ENCODE assay signal across 14 mouse cellular contexts in the genomic region with DNA sequence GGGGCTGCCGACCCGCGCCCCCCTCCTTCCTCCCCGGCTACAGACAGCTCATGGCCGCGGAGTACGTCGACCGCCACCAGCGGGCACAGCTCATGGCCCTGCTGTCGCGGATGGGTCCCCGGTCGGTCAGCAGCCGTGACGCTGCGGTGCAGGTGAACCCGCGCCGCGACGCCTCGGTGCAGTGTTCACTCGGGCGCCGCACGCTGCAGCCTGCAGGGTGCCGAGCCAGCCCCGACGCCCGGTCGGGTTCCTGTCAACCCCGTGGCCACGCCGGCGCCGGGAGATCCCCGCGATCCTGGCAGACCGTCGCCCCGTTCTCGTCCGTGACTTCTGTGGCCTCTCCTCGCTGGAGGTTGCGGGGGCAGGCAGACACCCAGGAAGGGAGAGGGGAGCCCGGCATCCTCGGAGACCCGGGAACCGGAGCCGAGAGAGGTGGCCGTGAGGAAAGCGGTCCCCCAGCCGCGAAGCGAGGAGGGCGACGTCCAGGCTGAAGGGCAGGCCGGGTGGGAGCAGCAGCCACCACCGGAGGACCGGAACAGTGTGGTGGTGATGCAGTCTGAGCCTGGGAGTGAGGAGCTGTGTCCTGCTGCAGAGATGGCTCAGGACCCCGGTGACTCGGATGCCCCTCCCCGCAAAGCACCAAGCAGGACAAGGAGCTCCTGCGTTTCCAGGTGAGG. TPM values are rescaled to one million over a fixed set of nuclear protein-coding genes. Genes with fewer than 3 reads are reported as not detected.
DNase-seq lines count a peak whose midpoint lies in the region; ATAC-seq and TF ChIP-seq lines count a peak whose summit lies in the region.
"Not testable (repeated sequence)": the region's sequence is repeated elsewhere in the genome, so short reads cannot be mapped to it uniquely, and the experiment has no call there.
"Had no signal": no experiment of that assay in that cellular context is flagged by ENCODE, and none has a peak within 500 bp of the region (broad histone marks: within the 10 kb centered on the region; RNA-seq: fewer than 3 reads in every experiment).

No protein-coding gene starts in this region.

- not testable (repeated sequence) for H3K27ac ChIP-seq in forebrain, postnatal 0 days (ENCODE audit: low read depth, low read length); heart, postnatal 0 days (ENCODE audit: low read depth); intestine, embryonic 16.5 days (ENCODE audit: low read length); liver, embryonic 11.5 days (ENCODE audit: low read depth, low read length)

- peak; percentile 72 for ATAC-seq in forebrain, postnatal 0 days
- ATAC-seq in heart, postnatal 0 days (ENCODE audit: insufficient read depth, low read depth) = peak; percentile 47
- peak; percentile 72 for ATAC-seq in intestine, embryonic 16.5 days
- peak; percentile 34; the same call in 1 of the 2 replicates for ATAC-seq in liver, embryonic 11.5 days (replicated peaks; ENCODE audit: low FRiP score)
- ATAC-seq in megakaryocyte-erythroid progenitor cell, adult 5-6 weeks (replicated peaks; ENCODE audit: low FRiP score, low TSS enrichment, poor library complexity, severe bottlenecking) = peak; percentile 33; the same call in 1 of the 2 replicates
- 0 out of 2 replicates have a peak, but pooled peaks have one; percentile 11 for ATAC-seq in neutrophil, adult 5-6 weeks (ENCODE audit: extremely low read depth, insufficient number of reproducible peaks, low FRiP score, poor library complexity, severe bottlenecking)

- not testable (repeated sequence) for TF ChIP-seq CTCF in E14TG2a.4 (conservative IDR thresholded peaks at IDR 0.05; ENCODE audit: low read length); forebrain, postnatal 0 days (IDR thresholded peaks at IDR 0.05; ENCODE audit: low read depth); heart, postnatal 0 days (IDR thresholded peaks at IDR 0.05; ENCODE audit: low read depth)

- H3K27me3 ChIP-seq in E14TG2a.4 (ENCODE audit: insufficient read depth, low read length) = peaks cover 52% of the 10 kb centered on the region
- H3K27me3 ChIP-seq in forebrain, postnatal 0 days (ENCODE audit: insufficient read depth, low read length); heart, postnatal 0 days (ENCODE audit: control insufficient read depth, insufficient read depth, low read length); intestine, embryonic 16.5 days (replicated peaks; ENCODE audit: control insufficient read depth, insufficient read depth, low read length): not testable (repeated sequence)
- H3K27me3 ChIP-seq in liver, embryonic 11.5 days (replicated peaks; ENCODE audit: control insufficient read depth, insufficient read depth, low read length) = peaks cover 33% of the 10 kb centered on the region

- not testable (repeated sequence) for H3K4me1 ChIP-seq in E14TG2a.4 (replicated peaks; ENCODE audit: low read depth, low read length); forebrain, postnatal 0 days (ENCODE audit: insufficient read depth); heart, postnatal 0 days (ENCODE audit: control insufficient read depth, insufficient read depth); intestine, embryonic 16.5 days (ENCODE audit: control insufficient read depth, insufficient read depth, low read length); liver, embryonic 11.5 days (replicated peaks; ENCODE audit: control insufficient read depth, insufficient read depth, low read length)

- peak overlapping the region; percentile 73 for H3K4me3 ChIP-seq in E14TG2a.4 (replicated peaks; ENCODE audit: low read length)
- H3K4me3 ChIP-seq in forebrain, postnatal 0 days (ENCODE audit: low read depth, low read length) = peak overlapping the region; percentile 30
- peak overlapping the region; percentile 40 for H3K4me3 ChIP-seq in heart, postnatal 0 days (ENCODE audit: low read depth, low read length)
- peak overlapping the region; percentile 46 for H3K4me3 ChIP-seq in intestine, embryonic 16.5 days (ENCODE audit: low read length)
- peak overlapping the region; percentile 40 for H3K4me3 ChIP-seq in liver, embryonic 11.5 days (ENCODE audit: low read depth, low read length)

- DNase-seq in embryo, embryonic 9.5 days (ENCODE audit: extremely low spot score) = peak; percentile 31
- not testable (repeated sequence) for DNase-seq in forebrain, postnatal 0 days; heart, postnatal 0 days (ENCODE audit: low spot score); liver, embryonic 11.5 days (ENCODE audit: low spot score)

- not testable (repeated sequence) for H3K36me3 ChIP-seq in E14TG2a.4 (ENCODE audit: insufficient read depth, low read length); forebrain, postnatal 0 days (ENCODE audit: insufficient read depth); heart, postnatal 0 days (replicated peaks; ENCODE audit: control insufficient read depth, insufficient read depth, low read length); intestine, embryonic 16.5 days (ENCODE audit: control insufficient read depth, insufficient read depth, low read length); liver, embryonic 11.5 days (ENCODE audit: control insufficient read depth, insufficient read depth, low read length)

- WGBS in forebrain, postnatal 0 days = 2% methylated on average over 45 of the region's 65 CpGs
- WGBS in heart, postnatal 0 days = 3% methylated on average over 44 of the region's 65 CpGs
- 2% methylated on average over 51 of the region's 65 CpGs for WGBS in intestine, embryonic 16.5 days
- WGBS in liver, embryonic 11.5 days = 3% methylated on average over 41 of the region's 65 CpGs

- not testable (repeated sequence) for H3K9me3 ChIP-seq in E14TG2a.4 (ENCODE audit: low read length); forebrain, postnatal 0 days (ENCODE audit: low read length); heart, postnatal 0 days (replicated peaks; ENCODE audit: control insufficient read depth, low read length); intestine, embryonic 16.5 days (ENCODE audit: control insufficient read depth, low read length); liver, embryonic 11.5 days (ENCODE audit: control insufficient read depth, low read length)

- peak overlapping the region; percentile 50 for H3K4me2 ChIP-seq in forebrain, postnatal 0 days (ENCODE audit: low read depth)
- peak overlapping the region; percentile 50 for H3K4me2 ChIP-seq in heart, postnatal 0 days (ENCODE audit: low read depth, low read length)
- H3K4me2 ChIP-seq in intestine, embryonic 16.5 days (ENCODE audit: low read depth, low read length) = peak overlapping the region; percentile 83
- peak overlapping the region; percentile 64 for H3K4me2 ChIP-seq in liver, embryonic 11.5 days

- not testable (repeated sequence) for TF ChIP-seq EP300 in heart, postnatal 0 days (IDR thresholded peaks at IDR 0.05; ENCODE audit: low read depth)

- peak overlapping the region; percentile 33; the same call in 1 of the 2 replicates for H3K9ac ChIP-seq in forebrain, postnatal 0 days
- not testable (repeated sequence) for H3K9ac ChIP-seq in heart, postnatal 0 days (replicated peaks; ENCODE audit: low read depth, low read length); liver, embryonic 11.5 days (ENCODE audit: low read depth, low read length)
- peak overlapping the region; percentile 62 for H3K9ac ChIP-seq in intestine, embryonic 16.5 days (ENCODE audit: low read depth, low read length)

RNA-seq across cellular contexts. Expression of a gene that starts 7.1 kb away (rescaled TPM):
- 6.5 and 14.2 TPM in 2 replicates for total RNA-seq in forebrain, postnatal 0 days (2014; rRNA removed)
- 21.3 and 27.0 TPM in 2 replicates for polyA plus RNA-seq in forebrain, postnatal 0 days (2015; fragmentation: Nextera tagmentation; extraction: Ambion mirVana)
- not detected in 2 replicates for total RNA-seq in heart, postnatal 0 days (2014; rRNA removed; ENCODE audit: low replicate concordance)
- 0.19 TPM in 2 replicates for polyA plus RNA-seq in heart, postnatal 0 days (2015; fragmentation: Nextera tagmentation; extraction: Ambion mirVana)
- 8.2 and 12.0 TPM in 2 replicates for polyA plus RNA-seq in intestine, embryonic 16.5 days (2015; fragmentation: Nextera tagmentation; extraction: Ambion mirVana)
- polyA plus RNA-seq in liver, embryonic 11.5 days (2014; fragmentation: Nextera tagmentation; extraction: Ambion mirVana) = 0.37 and 0.62 TPM in 2 replicates
- not detected in 2 replicates for total RNA-seq in megakaryocyte-erythroid progenitor cell, adult 5-6 weeks (2014; fragmentation: Nextera tagmentation)
- total RNA-seq in megakaryocyte-erythroid progenitor cell, adult 5-6 weeks (2017) = not detected in 2 replicates
- not detected in 2 replicates for total RNA-seq in neutrophil, adult 5-6 weeks (2017)
- total RNA-seq: heart, postnatal 10 days; monocyte, adult 5-6 weeks had no signal

RNA-seq across cellular contexts. Expression of a gene that starts 39.2 kb away (rescaled TPM):
- not detected in 2 replicates for total RNA-seq in forebrain, postnatal 0 days (2014; rRNA removed)
- polyA plus RNA-seq in forebrain, postnatal 0 days (2015; fragmentation: Nextera tagmentation; extraction: Ambion mirVana) = not detected in 2 replicates
- not detected in 2 replicates for total RNA-seq in heart, postnatal 0 days (2014; rRNA removed; ENCODE audit: low replicate concordance)
- not detected in 2 replicates for polyA plus RNA-seq in heart, postnatal 0 days (2015; fragmentation: Nextera tagmentation; extraction: Ambion mirVana)
- not detected in 2 replicates for polyA plus RNA-seq in intestine, embryonic 16.5 days (2015; fragmentation: Nextera tagmentation; extraction: Ambion mirVana)
- not detected in 2 replicates for polyA plus RNA-seq in liver, embryonic 11.5 days (2014; fragmentation: Nextera tagmentation; extraction: Ambion mirVana)
- not detected in 2 replicates for total RNA-seq in megakaryocyte-erythroid progenitor cell, adult 5-6 weeks (2014; fragmentation: Nextera tagmentation)
- 3.9 TPM in 1 of 2 replicates, not detected in the other for total RNA-seq in megakaryocyte-erythroid progenitor cell, adult 5-6 weeks (2017)
- 5.1 and 6.4 TPM in 2 replicates for total RNA-seq in neutrophil, adult 5-6 weeks (2017)
- total RNA-seq: adrenal gland, postnatal 36 days; heart, postnatal 10 days; layer of hippocampus, adult 2 months; left cerebral cortex, postnatal 25 days; monocyte, adult 5-6 weeks had no signal
- polyA plus RNA-seq: testis, adult 2 months had no signal

Comparison
In these comparisons a context has a peak if more than half of its experiments do, and no peak if none do; other contexts are left out.
1. ATAC-seq: peak in every context shown above with its lines; median percentile 72 in forebrain, postnatal 0 days; 72 in intestine, embryonic 16.5 days; 47 in heart, postnatal 0 days; 34 in liver, embryonic 11.5 days; 33 in megakaryocyte-erythroid progenitor cell, adult 5-6 weeks; 11 in neutrophil, adult 5-6 weeks.